Mouse (Mus musculus) G1E (cell line): ENCODE results near the gene Rab5if.

ENCODE experiments used
- CTCF ChIP-seq: IDR thresholded peaks from 2 replicates; pipeline ENCODE4 v1.5.1; 2012; ENCODE audit warnings: low read depth, low read length, inconsistent platforms, mixed read lengths
- GATA2 ChIP-seq: IDR thresholded peaks from 2 replicates; pipeline ENCODE4 v1.6.1; 2012; ENCODE audit warnings: low read depth, low read length, inconsistent platforms, borderline replicate concordance
- POLR2AphosphoS5 ChIP-seq: IDR thresholded peaks from 2 replicates; pipeline ENCODE4 v1.6.1; 2012; ENCODE audit warnings: low read depth, low read length, inconsistent platforms; ENCODE audit not compliant: insufficient replicate concordance

DNA sequence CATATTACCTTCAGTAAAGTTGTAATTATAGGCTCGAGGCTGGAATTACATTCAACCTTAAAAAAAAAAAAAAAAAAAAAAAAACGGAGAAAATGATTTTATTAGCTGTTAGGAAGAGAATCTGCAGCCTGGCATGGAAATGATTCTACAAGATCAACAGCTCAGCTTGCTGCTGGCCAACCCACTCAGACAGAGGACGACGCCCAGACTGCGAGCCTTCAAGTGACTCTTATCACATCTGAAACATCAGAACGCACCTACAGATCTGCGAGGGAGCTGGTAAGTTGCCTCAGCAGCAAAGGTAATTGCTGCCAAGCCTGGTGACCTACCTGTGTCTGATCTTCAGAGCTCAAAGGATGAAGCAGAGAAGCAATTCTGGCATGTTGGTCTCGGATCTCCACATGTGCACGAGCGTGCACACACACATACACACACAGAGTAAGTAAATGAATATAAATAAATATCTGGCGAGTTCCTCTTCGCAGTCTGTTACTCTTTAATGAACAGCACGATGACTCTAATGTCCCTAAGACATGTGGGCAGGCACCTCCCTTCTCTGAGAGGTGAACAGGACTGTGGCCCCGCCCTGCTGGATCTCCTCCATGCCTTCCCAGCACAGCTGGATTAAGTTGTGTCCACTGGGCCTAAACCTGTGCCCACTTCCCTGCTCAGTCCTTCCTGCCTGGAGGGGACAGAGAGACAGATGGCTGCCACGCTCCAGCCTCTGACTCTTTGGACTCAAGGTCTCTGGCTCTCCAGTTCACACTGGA, 31.8 kb downstream of the Rab5if start:
- TF ChIP-seq CTCF (no peak), GATA2 (no peak), POLR2AphosphoS5 (no peak)
